7 mouse cellular contexts compared by ENCODE assay signal in the genomic region with DNA sequence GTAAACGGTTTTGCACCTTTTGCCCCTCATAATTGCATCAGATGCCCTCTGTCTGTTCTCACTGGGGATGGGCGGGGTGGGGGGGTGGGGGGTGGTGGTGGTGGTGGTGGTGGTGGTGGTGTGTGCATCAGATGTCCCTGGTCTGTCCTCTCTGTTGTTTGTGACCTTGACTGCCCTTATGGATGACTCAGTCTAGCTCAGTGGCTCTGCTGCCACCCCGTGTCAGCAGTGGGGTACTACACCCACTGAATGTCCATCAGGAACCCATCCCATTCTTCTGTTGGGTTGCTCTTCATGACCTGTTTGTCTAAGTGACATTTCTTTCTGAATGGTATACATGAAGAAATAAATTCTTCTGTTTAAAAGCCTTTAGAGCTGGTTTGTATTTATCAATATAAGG. TPM values are rescaled to one million over a fixed set of nuclear protein-coding genes. Genes with fewer than 3 reads are reported as not detected.
DNase-seq lines count a peak whose midpoint lies in the region; ATAC-seq lines count a peak whose summit lies in the region.

No protein-coding gene starts in this region.

- H3K4me3 ChIP-seq in intestine, embryonic 16.5 days (ENCODE audit: low read length) = no peak overlapping the region
- H3K4me3 ChIP-seq in midbrain, embryonic 12.5 days = no peak overlapping the region

- no peak overlapping the region for H3K4me2 ChIP-seq in intestine, embryonic 16.5 days (ENCODE audit: low read depth, low read length)
- H3K4me2 ChIP-seq in midbrain, embryonic 12.5 days (replicated peaks) = no peak overlapping the region

- intact Hi-C loops in left cerebral cortex, postnatal 25 days (cut with DNase I) = loop anchor here (2.0 kb wide), 3 partner anchors 42 to 138 kb away; partner anchors contain the start of genes Efcab2 and Hnrnpu

- no peak overlapping the region for H3K27ac ChIP-seq in intestine, embryonic 16.5 days (ENCODE audit: low read length)
- H3K27ac ChIP-seq in midbrain, embryonic 12.5 days (replicated peaks) = no peak overlapping the region

- ATAC-seq in granulocyte monocyte progenitor cell, adult 5-6 weeks (replicated peaks; ENCODE audit: poor library complexity, severe bottlenecking) = peak; percentile 95
- ATAC-seq in intestine, embryonic 16.5 days = peak; percentile 77
- ATAC-seq in midbrain, embryonic 12.5 days (ENCODE audit: low FRiP score, low read depth) = peak; percentile 83

- no peaks in the 10 kb centered on the region for H3K9me3 ChIP-seq in intestine, embryonic 16.5 days (ENCODE audit: control insufficient read depth, low read length)
- H3K9me3 ChIP-seq in midbrain, embryonic 12.5 days = no peaks in the 10 kb centered on the region

- 22% methylated on average over 3 of the region's 3 CpGs for WGBS in intestine, embryonic 16.5 days
- 29% methylated on average over 3 of the region's 3 CpGs for WGBS in midbrain, embryonic 12.5 days

- H3K27me3 ChIP-seq in intestine, embryonic 16.5 days (replicated peaks; ENCODE audit: control insufficient read depth, insufficient read depth, low read length) = no peaks in the 10 kb centered on the region
- no peaks in the 10 kb centered on the region for H3K27me3 ChIP-seq in midbrain, embryonic 12.5 days

- H3K9ac ChIP-seq in intestine, embryonic 16.5 days (ENCODE audit: low read depth, low read length) = no peak overlapping the region
- no peak overlapping the region for H3K9ac ChIP-seq in midbrain, embryonic 12.5 days (replicated peaks)

- DNase-seq in adrenal gland, adult 8-10 months = peak; percentile 51
- peak; percentile 65 for DNase-seq in embryo, embryonic 11.5 days (ENCODE audit: low read depth, low spot score)
- DNase-seq in left cerebral cortex, postnatal 25 days (ENCODE audit: low spot score in 2 of 2) = peak; percentile 58 to 77
- DNase-seq in spleen, adult 12 weeks (ENCODE audit: low spot score) = peak; percentile 68

- H3K4me1 ChIP-seq in intestine, embryonic 16.5 days (ENCODE audit: control insufficient read depth, insufficient read depth, low read length) = no peaks in the 10 kb centered on the region
- H3K4me1 ChIP-seq in midbrain, embryonic 12.5 days = 0 out of 2 replicates have a peak, but pooled peaks cover 3% of the 10 kb centered on the region

- no peaks in the 10 kb centered on the region for H3K36me3 ChIP-seq in intestine, embryonic 16.5 days (ENCODE audit: control insufficient read depth, insufficient read depth, low read length)
- no peaks in the 10 kb centered on the region for H3K36me3 ChIP-seq in midbrain, embryonic 12.5 days

RNA-seq across cellular contexts. Expression of gene Efcab2, which starts 43.3 kb away (rescaled TPM):
- total RNA-seq in adrenal gland, adult 8-10 months (2022) = 1 to 10 TPM; 3.4 to 5.2 (median 4.1) TPM
- total RNA-seq in granulocyte monocyte progenitor cell, adult 5-6 weeks (2014; fragmentation: Nextera tagmentation) = 3.1 TPM in 2 replicates
- total RNA-seq in granulocyte monocyte progenitor cell, adult 5-6 weeks (2017) = 2.3 and 4.0 TPM in 2 replicates
- polyA plus RNA-seq in intestine, embryonic 16.5 days (2015; fragmentation: Nextera tagmentation; extraction: Ambion mirVana) = 6.1 and 8.8 TPM in 2 replicates
- total RNA-seq in left cerebral cortex, postnatal 25 days (2021) = 10 to 100 TPM in 1 of 2 experiments, 1 to 10 TPM in 1; 8.0 to 11.5 TPM
- 8.4 and 9.0 TPM in 2 replicates for polyA plus RNA-seq in midbrain, embryonic 12.5 days (2016; fragmentation: Nextera tagmentation; extraction: Ambion mirVana)
